Mouse (Mus musculus) C2C12 (cell line): ENCODE results near the gene Clybl.

ENCODE experiments used
- CEBPB ChIP-seq: IDR thresholded peaks from one replicate; pipeline ENCODE4 v1.6.1; 2011; ENCODE audit warnings: low read depth, mild to moderate bottlenecking, control low read depth, moderate library complexity
- CTCF ChIP-seq: IDR thresholded peaks from one replicate; pipeline ENCODE4 v1.5.1; 2011; ENCODE audit not compliant: control insufficient read depth, insufficient read depth, insufficient read length
- FOSL1 ChIP-seq: IDR thresholded peaks from one replicate; pipeline ENCODE4 v1.8.0; 2011; ENCODE audit warnings: mild to moderate bottlenecking, low read length; ENCODE audit not compliant: poor library complexity, insufficient read depth, severe bottlenecking
- MAX ChIP-seq: IDR thresholded peaks from one replicate; pipeline ENCODE4 v1.6.1; 2011; ENCODE audit warnings: mild to moderate bottlenecking, control low read depth
- MYOD1 ChIP-seq: IDR thresholded peaks from one replicate; pipeline ENCODE4 v1.6.1; 2011; ENCODE audit warnings: low read depth; ENCODE audit not compliant: control insufficient read depth, insufficient read length
- MYOG ChIP-seq: IDR thresholded peaks from one replicate; pipeline ENCODE4 v1.6.1; 2011; ENCODE audit not compliant: control insufficient read depth, insufficient read length; ENCODE audit errors: extremely low read depth
- USF1 ChIP-seq: IDR thresholded peaks from one replicate; pipeline ENCODE4 v1.6.1; 2011; ENCODE audit warnings: low read depth, mild to moderate bottlenecking, control low read depth, moderate library complexity

DNA sequence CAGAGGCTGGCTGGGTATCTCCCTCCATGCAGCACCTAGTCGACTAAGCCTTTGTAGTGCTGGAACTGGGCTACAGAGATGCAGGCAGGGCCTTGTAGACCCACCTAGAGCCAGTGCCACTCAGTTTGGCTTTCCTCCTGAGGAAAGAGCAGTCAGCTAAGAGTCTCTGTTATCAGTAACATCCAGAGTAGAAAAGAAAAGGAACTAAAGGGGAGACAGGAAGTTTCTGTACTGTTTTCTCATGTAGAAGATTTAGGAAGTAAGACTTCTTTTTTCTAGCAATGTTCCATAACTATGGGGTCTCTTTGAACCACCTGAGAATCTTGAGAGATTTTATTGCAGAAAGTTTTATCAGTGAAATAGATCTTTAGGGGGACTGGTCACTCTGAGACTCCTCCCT, 36.1 kb upstream of the Clybl start:
- TF ChIP-seq CTCF (no peak), CEBPB (no peak), MYOD1 (no peak), USF1 (no peak), MYOG (no peak), MAX (no peak), FOSL1 (no peak)
